8 mouse cellular contexts compared by ENCODE assay signal in the genomic region with DNA sequence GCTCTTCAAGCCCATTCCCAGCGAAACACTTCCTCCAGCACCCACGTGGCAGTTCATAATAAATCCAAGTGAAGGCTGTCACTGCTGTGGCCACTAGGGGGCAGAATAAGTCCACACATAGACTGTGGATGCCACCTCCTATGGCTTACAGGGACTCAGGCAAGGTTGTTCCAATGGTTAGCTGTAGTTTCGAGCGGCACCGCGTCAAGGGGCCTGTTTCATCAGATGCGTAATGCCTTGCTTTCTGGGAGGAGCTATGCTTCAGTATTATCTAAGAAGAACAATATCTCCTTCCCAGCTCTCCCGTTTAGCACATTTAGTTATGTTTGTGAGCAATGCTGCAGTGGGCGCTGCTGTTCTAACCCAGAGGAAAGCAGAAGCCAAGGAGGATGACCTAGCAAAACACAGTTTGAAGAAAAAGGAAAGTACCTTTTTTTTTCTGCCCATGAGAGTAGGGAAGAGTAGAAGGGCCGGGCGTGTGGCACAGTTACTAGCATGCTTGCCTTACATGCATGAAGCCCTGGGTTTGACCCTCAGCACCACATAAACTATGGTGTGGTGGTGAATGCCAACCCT. TPM values are rescaled to one million over a fixed set of nuclear protein-coding genes. Genes with fewer than 3 reads are reported as not detected.
DNase-seq lines count a peak whose midpoint lies in the region; ATAC-seq and TF ChIP-seq lines count a peak whose summit lies in the region.

No protein-coding gene starts in this region.

- ATAC-seq in G1E (ENCODE audit: extremely low read depth, insufficient number of reproducible peaks, low FRiP score, poor library complexity, severe bottlenecking) = peak; percentile 87
- peak; percentile 99 for ATAC-seq in forebrain, embryonic 16.5 days
- peak; percentile 96 for ATAC-seq in lung, embryonic 14.5 days (ENCODE audit: insufficient read depth)

- TF ChIP-seq POLR2A in olfactory bulb, adult 2 months (IDR thresholded peaks at IDR 0.05; ENCODE audit: insufficient read depth, low read depth, low read length) = no peak
- TF ChIP-seq POLR2A in thymus, adult 2 months (IDR thresholded peaks at IDR 0.05; ENCODE audit: control insufficient read depth, extremely low read depth, insufficient read depth, low read length, poor library complexity) = no peak

- intact Hi-C loops in heart, postnatal 36 days (cut with DNase I) = loop anchor here (1.0 to 10.0 kb wide), 7 partner anchors 36 to 278 kb away; a partner anchor contains a TSS

- no peak overlapping the region; the same call in 1 of the 2 replicates for H3K27ac ChIP-seq in forebrain, embryonic 16.5 days (ENCODE audit: low read length)
- peak overlapping the region; percentile 84 for H3K27ac ChIP-seq in layer of hippocampus, adult 2 months
- peak overlapping the region; percentile 70 for H3K27ac ChIP-seq in lung, embryonic 14.5 days (ENCODE audit: low read depth)
- 0 out of 2 replicates have a peak overlapping the region, but pooled peaks have one; percentile 1 for H3K27ac ChIP-seq in olfactory bulb, adult 2 months (ENCODE audit: insufficient read depth, low read depth, low read length)
- no peak overlapping the region for H3K27ac ChIP-seq in thymus, adult 2 months (ENCODE audit: control insufficient read depth, insufficient read depth, low read length)

- no peaks in the 10 kb centered on the region for H3K9me3 ChIP-seq in G1E (replicated peaks)
- H3K9me3 ChIP-seq in forebrain, embryonic 16.5 days (ENCODE audit: control insufficient read depth, low read length) = no peaks in the 10 kb centered on the region
- no peaks in the 10 kb centered on the region for H3K9me3 ChIP-seq in lung, embryonic 14.5 days (ENCODE audit: low read depth, low read length)

- 10% methylated on average over 11 of the region's 11 CpGs for WGBS in forebrain, embryonic 16.5 days
- WGBS in lung, embryonic 14.5 days = 8% methylated on average over 11 of the region's 11 CpGs
- 4% methylated on average over 11 of the region's 11 CpGs for WGBS in olfactory bulb, adult 2 months
- 3% methylated on average over 11 of the region's 11 CpGs for WGBS in thymus, adult 2 months

- TF ChIP-seq CTCF in G1E (IDR thresholded peaks at IDR 0.05; ENCODE audit: low read depth, low read length) = peak; percentile 74
- peak; percentile 98 for TF ChIP-seq CTCF in layer of hippocampus, adult 2 months (conservative IDR thresholded peaks at IDR 0.05)
- peak; percentile 99 for TF ChIP-seq CTCF in lung, embryonic 14.5 days (IDR thresholded peaks at IDR 0.05; ENCODE audit: low read depth)
- peak; percentile 49 for TF ChIP-seq CTCF in olfactory bulb, adult 2 months (IDR thresholded peaks at IDR 0.05; ENCODE audit: insufficient read depth, low read depth, low read length)
- peak; percentile 69; the same call in 1 of the 2 replicates for TF ChIP-seq CTCF in thymus, adult 2 months (IDR thresholded peaks at IDR 0.05; ENCODE audit: borderline replicate concordance, control insufficient read depth, extremely low read depth, insufficient read depth, low read length, poor library complexity)

- peaks cover 26% of the 10 kb centered on the region for H3K4me1 ChIP-seq in G1E (ENCODE audit: insufficient read depth, low read depth, low read length)
- H3K4me1 ChIP-seq in forebrain, embryonic 16.5 days (replicated peaks; ENCODE audit: control insufficient read depth, insufficient read depth, low read length) = peaks cover 6% of the 10 kb centered on the region
- H3K4me1 ChIP-seq in lung, embryonic 14.5 days (ENCODE audit: insufficient read depth) = peaks cover 5% of the 10 kb centered on the region; the same call in 1 of the 2 replicates
- peaks cover 4% of the 10 kb centered on the region for H3K4me1 ChIP-seq in olfactory bulb, adult 2 months (ENCODE audit: control insufficient read depth, insufficient read depth, low read length)
- H3K4me1 ChIP-seq in thymus, adult 2 months (replicated peaks; ENCODE audit: control insufficient read depth, insufficient read depth, low read length) = no peaks in the 10 kb centered on the region; the same call in 1 of the 2 replicates

- DNase-seq in G1E (ENCODE audit: low spot score) = peak; percentile 67
- peak; percentile 86 to 88 for DNase-seq in cerebellum, adult 18-20 months
- peak; percentile 86 to 90 for DNase-seq in heart, postnatal 36 days
- peak; percentile 92 to 95 for DNase-seq in layer of hippocampus, adult 2 months (ENCODE audit: low spot score in 2 of 2)
- DNase-seq in lung, embryonic 14.5 days = peak; percentile 98
- peak; percentile 84 for DNase-seq in thymus, adult 2 months

- 0 out of 2 replicates have a peak overlapping the region, but pooled peaks have one; percentile 8 for H3K9ac ChIP-seq in forebrain, embryonic 16.5 days (replicated peaks; ENCODE audit: low read depth, low read length)
- H3K9ac ChIP-seq in lung, embryonic 14.5 days = peak overlapping the region; percentile 26; the same call in 1 of the 2 replicates

- peak overlapping the region; percentile 44 for H3K4me2 ChIP-seq in forebrain, embryonic 16.5 days (ENCODE audit: low read length)
- H3K4me2 ChIP-seq in lung, embryonic 14.5 days = peak overlapping the region; percentile 50

- H3K36me3 ChIP-seq in G1E (replicated peaks) = no peaks in the 10 kb centered on the region
- H3K36me3 ChIP-seq in forebrain, embryonic 16.5 days (ENCODE audit: control insufficient read depth, insufficient read depth) = no peaks in the 10 kb centered on the region
- H3K36me3 ChIP-seq in lung, embryonic 14.5 days (ENCODE audit: insufficient read depth) = no peaks in the 10 kb centered on the region
- no peaks in the 10 kb centered on the region for H3K36me3 ChIP-seq in thymus, adult 2 months (ENCODE audit: control insufficient read depth, insufficient read depth, low read length)

- H3K4me3 ChIP-seq in G1E (ENCODE audit: low read depth, low read length) = peak overlapping the region; percentile 55; the same call in 1 of the 2 replicates
- H3K4me3 ChIP-seq in forebrain, embryonic 16.5 days (replicated peaks; ENCODE audit: low read length) = no peak overlapping the region; the same call in 1 of the 2 replicates
- peak overlapping the region; percentile 47 for H3K4me3 ChIP-seq in layer of hippocampus, adult 2 months
- peak overlapping the region; percentile 6; the same call in 1 of the 2 replicates for H3K4me3 ChIP-seq in lung, embryonic 14.5 days (ENCODE audit: low read depth, low read length)
- H3K4me3 ChIP-seq in olfactory bulb, adult 2 months (ENCODE audit: insufficient read depth, low read depth, low read length) = no peak overlapping the region
- no peak overlapping the region for H3K4me3 ChIP-seq in thymus, adult 2 months (ENCODE audit: control insufficient read depth, insufficient read depth, low read length)

- peaks cover 13% of the 10 kb centered on the region for H3K27me3 ChIP-seq in G1E (ENCODE audit: insufficient read depth, low read length)
- no peaks in the 10 kb centered on the region for H3K27me3 ChIP-seq in forebrain, embryonic 16.5 days (replicated peaks; ENCODE audit: control insufficient read depth, insufficient read depth, low read length)
- H3K27me3 ChIP-seq in lung, embryonic 14.5 days (ENCODE audit: insufficient read depth, low read length) = no peaks in the 10 kb centered on the region
- no peaks in the 10 kb centered on the region for H3K27me3 ChIP-seq in thymus, adult 2 months (ENCODE audit: control insufficient read depth, insufficient read depth, low read length)

RNA-seq across cellular contexts. Expression of a gene that starts 36.4 kb away (rescaled TPM):
- total RNA-seq in G1E (2014; fragmentation: Nextera tagmentation) (5.1 and 7.8 TPM in 2 replicates), G1E (2017) (28.4 and 30.6 TPM in 2 replicates)
- 78.1 and 82.5 TPM in 2 replicates for polyA plus RNA-seq in G1E (2012)
- 2.0 and 2.1 TPM in 2 replicates for polyA plus RNA-seq in forebrain, embryonic 16.5 days (2015; fragmentation: Nextera tagmentation; extraction: Ambion mirVana)
- 1 to 10 TPM; 2.8 to 4.3 TPM for total RNA-seq in heart, postnatal 36 days (2021)
- 1 to 10 TPM; 3.2 to 3.3 TPM for total RNA-seq in layer of hippocampus, adult 2 months (2021)
- polyA plus RNA-seq in lung, embryonic 14.5 days (2014; fragmentation: Nextera tagmentation; extraction: Ambion mirVana) = 11.9 and 12.0 TPM in 2 replicates
- not detected in 2 replicates for polyA plus RNA-seq in olfactory bulb, adult 2 months (2012; ENCODE audit: insufficient read depth, insufficient read length, low replicate concordance, missing spikeins)
- 19.9 and 21.9 TPM in 2 replicates for polyA plus RNA-seq in thymus, adult 2 months (2012; rRNA removed)

RNA-seq across cellular contexts. Expression of a gene that starts 37.1 kb away (rescaled TPM):
- total RNA-seq in G1E (2014; fragmentation: Nextera tagmentation) (0.75 and 0.87 TPM in 2 replicates), G1E (2017) (0.71 and 1.1 TPM in 2 replicates)
- polyA plus RNA-seq in G1E (2012) = 0.12 and 0.32 TPM in 2 replicates
- 5.3 and 6.0 TPM in 2 replicates for polyA plus RNA-seq in forebrain, embryonic 16.5 days (2015; fragmentation: Nextera tagmentation; extraction: Ambion mirVana)
- total RNA-seq in heart, postnatal 36 days (2021) = 1 to 10 TPM; 2.9 to 3.1 TPM
- total RNA-seq in layer of hippocampus, adult 2 months (2021) = 1 to 10 TPM; 2.4 to 3.5 TPM
- 19.5 and 19.8 TPM in 2 replicates for polyA plus RNA-seq in lung, embryonic 14.5 days (2014; fragmentation: Nextera tagmentation; extraction: Ambion mirVana)
- polyA plus RNA-seq in olfactory bulb, adult 2 months (2012; ENCODE audit: insufficient read depth, insufficient read length, low replicate concordance, missing spikeins) = not detected in 2 replicates
- polyA plus RNA-seq in thymus, adult 2 months (2012; rRNA removed) = 2.8 and 3.1 TPM in 2 replicates

RNA-seq across cellular contexts. Expression of a gene that starts 50.1 kb away (rescaled TPM):
- total RNA-seq in G1E (2014; fragmentation: Nextera tagmentation) (6.7 and 12.3 TPM in 2 replicates), G1E (2017) (3.3 and 3.5 TPM in 2 replicates)
- polyA plus RNA-seq in G1E (2012) = 7.4 and 8.2 TPM in 2 replicates
- not detected in 2 replicates for polyA plus RNA-seq in forebrain, embryonic 16.5 days (2015; fragmentation: Nextera tagmentation; extraction: Ambion mirVana)
- not detected for total RNA-seq in heart, postnatal 36 days (2021)
- not detected for total RNA-seq in layer of hippocampus, adult 2 months (2021)
- polyA plus RNA-seq in lung, embryonic 14.5 days (2014; fragmentation: Nextera tagmentation; extraction: Ambion mirVana) = 1.1 TPM in 2 replicates
- polyA plus RNA-seq in olfactory bulb, adult 2 months (2012; ENCODE audit: insufficient read depth, insufficient read length, low replicate concordance, missing spikeins) = not detected in 2 replicates
- 0.58 and 1.3 TPM in 2 replicates for polyA plus RNA-seq in thymus, adult 2 months (2012; rRNA removed)

RNA-seq across cellular contexts. Expression of a gene that starts 57.3 kb away (rescaled TPM):
- total RNA-seq in G1E (2014; fragmentation: Nextera tagmentation) (not detected in 2 replicates), G1E (2017) (0.11 TPM in 1 of 2 replicates, not detected in the other)
- not detected in 2 replicates for polyA plus RNA-seq in G1E (2012)
- 16.3 and 18.7 TPM in 2 replicates for polyA plus RNA-seq in forebrain, embryonic 16.5 days (2015; fragmentation: Nextera tagmentation; extraction: Ambion mirVana)
- under 1 TPM; 0.22 TPM for total RNA-seq in heart, postnatal 36 days (2021)
- total RNA-seq in layer of hippocampus, adult 2 months (2021) = 10 to 100 TPM; 41.0 to 44.0 TPM
- polyA plus RNA-seq in lung, embryonic 14.5 days (2014; fragmentation: Nextera tagmentation; extraction: Ambion mirVana) = 8.5 and 10.0 TPM in 2 replicates
- polyA plus RNA-seq in olfactory bulb, adult 2 months (2012; ENCODE audit: insufficient read depth, insufficient read length, low replicate concordance, missing spikeins) = not detected in 2 replicates
- 3.0 and 3.3 TPM in 2 replicates for polyA plus RNA-seq in thymus, adult 2 months (2012; rRNA removed)

RNA-seq across cellular contexts. Expression of a gene that starts 57.5 kb away (rescaled TPM):
- total RNA-seq in G1E (2014; fragmentation: Nextera tagmentation) = 409 and 454 TPM in 2 replicates
- 133 and 163 TPM in 2 replicates for total RNA-seq in G1E (2017)
- polyA plus RNA-seq in G1E (2012) = 1,014 and 1,378 TPM in 2 replicates
- polyA plus RNA-seq in forebrain, embryonic 16.5 days (2015; fragmentation: Nextera tagmentation; extraction: Ambion mirVana) = 157 and 186 TPM in 2 replicates
- 10 to 100 TPM; 78.1 to 82.2 TPM for total RNA-seq in heart, postnatal 36 days (2021)
- total RNA-seq in layer of hippocampus, adult 2 months (2021) = 100 to 1,000 TPM; 131 to 133 TPM
- 134 and 144 TPM in 2 replicates for polyA plus RNA-seq in lung, embryonic 14.5 days (2014; fragmentation: Nextera tagmentation; extraction: Ambion mirVana)
- polyA plus RNA-seq in olfactory bulb, adult 2 months (2012; ENCODE audit: insufficient read depth, insufficient read length, low replicate concordance, missing spikeins) = not detected in 2 replicates
- polyA plus RNA-seq in thymus, adult 2 months (2012; rRNA removed) = 867 and 886 TPM in 2 replicates

Comparison
In these comparisons a context has a peak if more than half of its experiments do, and no peak if none do; other contexts are left out.
1. H3K4me3 ChIP-seq: peak in G1E (single experiment), layer of hippocampus, adult 2 months (single experiment) and lung, embryonic 14.5 days (single experiment); none in forebrain, embryonic 16.5 days (single experiment), olfactory bulb, adult 2 months (single experiment) and thymus, adult 2 months (single experiment).
2. CTCF ChIP-seq: peak in every context shown above with its lines; median percentile 99 in lung, embryonic 14.5 days; 98 in layer of hippocampus, adult 2 months; 74 in G1E; 69 in thymus, adult 2 months; 49 in olfactory bulb, adult 2 months.
3. H3K27ac ChIP-seq: peak in layer of hippocampus, adult 2 months (single experiment), lung, embryonic 14.5 days (single experiment) and olfactory bulb, adult 2 months (single experiment); none in forebrain, embryonic 16.5 days (single experiment) and thymus, adult 2 months (single experiment).
4. Peak in every context shown above with its lines, with median percentiles within 50 percentile points of each other: ATAC-seq and DNase-seq.